Mouse (Mus musculus) lung, postnatal 25 days (tissue): ENCODE measurements around the gene Grin2a.
"Not testable (repeated sequence)": the region's sequence is repeated elsewhere in the genome, so short reads cannot be mapped to it uniquely, and the experiment has no call there.

Experiments used
- DNase-seq: peaks from one replicate; pipeline ENCODE4 v3.0.0; 2022; ENCODE audit warnings: low spot score

The Grin2a gene

GRCm38 (mm10) chr16:9624346-9624745 lies 371.0 kb downstream of the Grin2a start:
- no peak for DNase-seq

- no peak for DNase-seq
These were observed 377.2 kb downstream of the Grin2a start for GRCm38 (mm10) chr16:9618206-9618605.

GRCm38 (mm10) chr16:9617215-9617614 lies 378.1 kb downstream of the Grin2a start:
- no peak for DNase-seq

- no peak for DNase-seq
These were observed 378.6 kb downstream of the Grin2a start for GRCm38 (mm10) chr16:9616807-9617206.

DNA sequence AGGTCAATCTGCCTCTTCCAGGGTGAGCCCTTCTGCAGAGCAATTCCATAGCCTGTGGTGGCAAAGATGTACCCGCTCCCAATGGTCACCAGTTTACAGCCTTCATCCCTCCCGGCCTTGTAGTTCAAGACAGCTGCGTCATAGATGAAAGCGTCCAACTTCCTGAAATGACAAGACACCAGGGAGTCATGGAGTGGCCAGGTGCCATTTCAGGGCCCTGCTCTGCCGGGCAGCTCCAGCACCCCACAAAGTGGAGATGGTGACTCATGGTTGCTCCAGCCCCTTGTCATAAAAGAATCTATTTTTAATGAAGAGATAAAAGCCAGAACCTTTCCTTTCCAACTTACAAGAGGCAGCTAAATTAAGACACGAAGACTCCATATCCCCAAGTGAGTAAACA lies 382.8 kb downstream of the Grin2a start:
- not testable (repeated sequence) for DNase-seq

- no peak for DNase-seq
These were observed 387.9 kb downstream of the Grin2a start for GRCm38 (mm10) chr16:9607432-9607831.

GRCm38 (mm10) chr16:9603983-9604382 lies 391.4 kb downstream of the Grin2a start:
- no peak for DNase-seq

- no peak for DNase-seq
These were observed 392.8 kb downstream of the Grin2a start for GRCm38 (mm10) chr16:9602579-9602978.

- no peak for DNase-seq
These were observed 406.2 kb downstream of the Grin2a start for GRCm38 (mm10) chr16:9589176-9589575.

DNA sequence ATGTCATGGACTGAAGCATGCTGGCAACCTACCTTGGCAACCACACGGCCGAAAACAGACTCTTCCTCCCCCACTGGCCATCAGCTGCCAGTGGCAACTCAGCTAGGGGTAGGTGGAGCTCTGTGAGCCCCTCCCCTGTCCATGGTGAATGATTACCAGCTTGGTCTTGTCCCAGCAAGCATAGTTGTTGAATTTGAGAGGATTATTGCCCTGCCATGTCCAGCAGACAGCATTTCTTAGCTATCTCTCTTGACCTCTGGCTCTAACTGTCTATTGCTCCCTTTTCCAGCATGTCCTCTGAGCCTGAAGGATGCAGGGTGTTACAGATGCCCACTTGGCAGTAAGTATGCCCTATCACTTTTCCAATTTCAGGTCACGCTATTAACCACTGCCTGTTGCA lies 406.9 kb downstream of the Grin2a start:
- DNase-seq = no peak

GRCm38 (mm10) chr16:9583981-9584380 lies 411.4 kb downstream of the Grin2a start:
- no peak for DNase-seq

DNA sequence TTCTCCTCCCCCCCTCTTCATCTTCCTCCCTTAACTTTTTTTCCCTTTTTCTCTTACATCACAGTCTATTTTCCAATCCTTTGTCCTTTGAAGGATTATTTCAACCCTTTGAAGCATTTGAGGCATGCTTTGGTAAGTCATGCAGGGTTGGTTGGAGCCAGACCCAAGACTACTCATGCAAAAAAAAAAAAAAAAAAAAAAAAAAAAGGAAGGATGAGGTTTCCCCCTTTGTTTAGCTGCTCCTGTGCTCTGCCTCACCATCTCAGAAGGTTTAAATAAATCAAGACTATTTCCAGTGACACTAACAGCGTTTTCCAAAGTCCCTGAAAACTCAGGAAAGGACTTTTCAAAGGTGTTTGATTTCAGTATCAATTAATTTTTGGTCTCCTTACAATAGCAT lies 423.6 kb downstream of the Grin2a start:
- DNase-seq = no peak

DNA sequence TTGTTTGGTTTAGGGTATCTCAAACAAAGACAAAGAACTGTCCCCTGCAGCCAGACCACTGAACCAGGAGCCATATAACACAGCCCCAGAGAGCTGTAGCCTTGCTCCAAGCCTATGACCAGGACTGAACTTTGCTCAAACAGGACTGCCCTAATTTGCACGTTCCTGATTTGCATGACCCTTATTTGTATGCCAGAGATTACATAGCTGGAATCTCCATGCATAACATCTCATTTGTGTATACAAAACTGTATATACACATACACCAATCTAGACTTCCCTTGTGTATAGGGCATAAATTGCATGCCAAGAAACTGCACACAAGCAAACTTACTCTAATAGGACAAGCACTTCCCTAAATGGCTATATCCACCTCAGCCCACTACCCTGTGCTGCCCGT lies 428.1 kb downstream of the Grin2a start:
- DNase-seq = no peak

- DNase-seq = no peak
These were observed 433.5 kb downstream of the Grin2a start for GRCm38 (mm10) chr16:9561816-9562215.

- DNase-seq = no peak
These were observed 460.2 kb downstream of the Grin2a start for GRCm38 (mm10) chr16:9535196-9535595.

DNA sequence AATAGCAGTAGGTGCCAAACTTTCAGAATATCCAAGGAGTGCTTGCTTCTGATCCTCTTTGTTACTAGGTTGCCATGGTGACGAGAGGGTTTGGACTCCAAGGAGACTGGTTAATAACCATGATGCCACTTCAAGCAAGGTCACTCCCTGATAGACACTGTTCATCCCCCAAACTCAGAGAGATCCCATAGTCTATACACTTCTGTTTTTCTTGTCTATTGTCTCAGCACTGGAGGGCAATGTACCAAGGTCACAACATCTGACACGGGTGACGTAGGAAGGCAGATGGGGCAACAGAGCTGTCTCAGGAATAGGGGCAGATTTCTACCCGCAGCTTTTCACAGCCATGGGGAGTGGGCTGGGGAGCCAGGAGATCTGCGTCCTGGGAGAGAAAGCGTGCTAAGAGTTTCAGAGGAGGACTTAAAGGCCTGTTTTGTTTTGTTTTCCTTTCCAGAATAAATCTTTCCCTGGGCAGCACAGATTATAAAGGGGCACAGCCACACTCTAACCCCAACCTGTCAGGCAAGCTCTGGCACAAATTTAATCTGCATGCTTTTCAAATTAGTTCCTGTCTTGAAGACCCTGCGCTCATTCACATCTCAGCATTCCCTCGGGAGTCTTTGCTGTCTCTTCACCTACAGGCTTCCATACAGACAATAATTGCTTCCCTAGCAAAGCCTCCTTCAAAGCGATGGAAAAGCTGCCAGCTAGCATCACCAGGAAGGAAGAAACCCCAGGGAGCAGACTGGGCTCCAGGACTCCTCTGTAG lies 461.6 kb downstream of the Grin2a start:
- DNase-seq = no peak

- DNase-seq = no peak
These were observed 462.4 kb downstream of the Grin2a start for GRCm38 (mm10) chr16:9532843-9533532.

GRCm38 (mm10) chr16:9527214-9527613 lies 468.1 kb downstream of the Grin2a start:
- no peak for DNase-seq

DNA sequence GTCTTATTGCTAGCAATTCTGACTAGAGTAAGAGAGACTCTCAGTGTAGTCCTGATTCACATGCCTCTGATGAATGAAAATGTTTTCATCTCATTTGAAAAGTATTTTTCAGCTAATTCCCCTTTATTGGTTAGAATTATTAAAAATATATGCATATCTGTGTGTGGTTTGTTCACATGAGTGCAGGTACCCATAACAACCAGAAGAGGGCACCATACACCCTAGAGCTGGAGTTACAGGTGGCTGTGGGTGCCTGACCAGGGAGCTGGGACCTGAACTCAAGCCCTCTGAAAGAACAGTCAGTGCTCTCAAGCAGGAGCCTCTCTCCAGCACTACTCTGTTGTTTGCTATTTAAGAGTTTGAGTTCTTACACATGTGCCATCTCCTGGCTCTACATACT lies 472.0 kb downstream of the Grin2a start:
- no peak for DNase-seq
